Mouse (Mus musculus) left cerebral cortex, postnatal 25 days (tissue): ENCODE measurements around the gene Ecm1. TPM values are rescaled to one million over a fixed set of nuclear protein-coding genes. Genes with fewer than 3 reads are reported as not detected.

Experiments used
- DNase-seq, 2 experiments: peaks; one replicate each; pipeline ENCODE4 v3.0.0; 2022; ENCODE audit warnings: low spot score in 2 of 2, mixed read lengths in 1 of 2
- intact Hi-C: fragments of 180-260 bp; cut with DNase I; formaldehyde crosslinking; loops from one replicate; pipeline ENCODE4 v1.15.1; 2025
- total RNA-seq, 2 experiments: library from RNA; stranded (reverse); gene quantifications; 2 replicates each; pipeline ENCODE4 v1.2.3; 2021

Ecm1 gene
- total RNA-seq: 10 to 100 TPM; 13.3 to 14.0 TPM

- DNase-seq: peak; percentile 37 to 80
- intact Hi-C loops: no loop called here
Measured at GRCm38 (mm10) chr3:95739353-95740104, at the start of gene Ecm1. Gene Ecm1 (minus strand): TSS chr3:95739569.

GRCm38 (mm10) chr3:95785501-95785900, 46.1 kb upstream of the Ecm1 start:
- intact Hi-C loops: no loop called here
- no peak for DNase-seq

GRCm38 (mm10) chr3:95771985-95772384, 32.6 kb upstream of the Ecm1 start:
- intact Hi-C loops: loop anchor here (5.0 kb wide), 1 partner anchor 60 kb away; no protein-coding TSS in a partner anchor

GRCm38 (mm10) chr3:95765534-95765933, 26.2 kb upstream of the Ecm1 start:
- no peak for DNase-seq
- intact Hi-C loops: no loop called here

More at GRCm38 (mm10) chr3:95771985-95772384, 32.6 kb upstream of the Ecm1 start:
- DNase-seq: peak in 1 of 2 experiments; percentile 21

GRCm38 (mm10) chr3:95763811-95764210, 24.4 kb upstream of the Ecm1 start:
- intact Hi-C loops: no loop called here
- no peak for DNase-seq

GRCm38 (mm10) chr3:95762961-95763360, 23.6 kb upstream of the Ecm1 start:
- intact Hi-C loops: no loop called here
- DNase-seq: no peak

- intact Hi-C loops: no loop called here
- DNase-seq: no peak
Measured at GRCm38 (mm10) chr3:95761771-95762170, 22.4 kb upstream of the Ecm1 start.

GRCm38 (mm10) chr3:95760656-95761055, 21.3 kb upstream of the Ecm1 start:
- intact Hi-C loops: no loop called here

GRCm38 (mm10) chr3:95760106-95760505, 20.7 kb upstream of the Ecm1 start, which contains the start of gene Tars2:
Gene Tars2 (minus strand): TSS chr3:95760206.
- intact Hi-C loops: no loop called here

More at GRCm38 (mm10) chr3:95760656-95761055, 21.3 kb upstream of the Ecm1 start:
- no peak for DNase-seq

GRCm38 (mm10) chr3:95758467-95759218, 19.3 kb upstream of the Ecm1 start:
- DNase-seq: no peak
- intact Hi-C loops: no loop called here

More at GRCm38 (mm10) chr3:95760106-95760505, 20.7 kb upstream of the Ecm1 start, which contains the start of gene Tars2:
- no peak for DNase-seq

- DNase-seq: no peak
- intact Hi-C loops: no loop called here
Measured at GRCm38 (mm10) chr3:95756808-95757207, 17.4 kb upstream of the Ecm1 start.

- peak; percentile 94 to 99 for DNase-seq
- intact Hi-C loops: no loop called here
Measured at GRCm38 (mm10) chr3:95754345-95755206, 15.2 kb upstream of the Ecm1 start.

- no peak for DNase-seq
- intact Hi-C loops: no loop called here
Measured at GRCm38 (mm10) chr3:95752935-95753334, 13.6 kb upstream of the Ecm1 start.

GRCm38 (mm10) chr3:95740406-95740805, 1.0 kb upstream of the Ecm1 start:
- intact Hi-C loops: no loop called here
- DNase-seq: no peak

- intact Hi-C loops: no loop called here
- DNase-seq: no peak
Measured at GRCm38 (mm10) chr3:95735071-95735670, 4.2 kb downstream of the Ecm1 start.

GRCm38 (mm10) chr3:95734092-95734702, 5.2 kb downstream of the Ecm1 start:
- DNase-seq: no peak
- intact Hi-C loops: no loop called here

GRCm38 (mm10) chr3:95732744-95733521, 6.4 kb downstream of the Ecm1 start:
- intact Hi-C loops: no loop called here
- peak in 1 of 2 experiments; percentile 8 for DNase-seq

- peak in 1 of 2 experiments; percentile 54 for DNase-seq
- intact Hi-C loops: no loop called here
Measured at GRCm38 (mm10) chr3:95732297-95732696, 7.1 kb downstream of the Ecm1 start.
